Mouse (Mus musculus): ENCODE results near the gene Wdr24. TPM values are rescaled to one million over a fixed set of nuclear protein-coding genes. Genes with fewer than 3 reads are reported as not detected.
A peak's percentile ranks its signal among the peaks of the same experiment; 100 is the strongest.
"Not testable (repeated sequence)": the region's sequence is repeated elsewhere in the genome, so short reads cannot be mapped to it uniquely, and the experiment has no call there.

The Wdr24 gene
- polyA plus RNA-seq, 1 experiment from 2014 or later: 25.4 TPM

- peak overlapping the region; percentile 67 for H3K9ac ChIP-seq
These were observed 44.6 kb downstream of the Wdr24 start for GRCm38 (mm10) chr17:25867836-25868600.

GRCm38 (mm10) chr17:25868601-25869191, 45.3 kb downstream of the Wdr24 start, which contains the start of gene Mcrip2:
Gene Mcrip2, minus strand, starts transcription at chr17:25868764.
- Histone ChIP-seq H3K27me3 (replicated peaks) (no peaks in the 10 kb centered on the region), H3K9me3 (no peaks in the 10 kb centered on the region), H3K4me3 (replicated peaks) (peak within 1 kb of the TSS; percentile 66), H3K4me1 (replicated peaks) (0 out of 2 replicates have a peak, but pooled peaks cover 10% of the 10 kb centered on the region), H3K27ac (peak within 1 kb of the TSS; percentile 74), H3K9ac (peak within 1 kb of the TSS; percentile 67), H3K36me3 (no peaks in the 10 kb centered on the region), H3K4me2 (replicated peaks) (peak within 1 kb of the TSS; percentile 87)
- WGBS: under 1% methylated on average over 24 of the region's 24 CpGs
- ATAC-seq: peak; percentile 92

More at GRCm38 (mm10) chr17:25867836-25868600, 44.6 kb downstream of the Wdr24 start:
- H3K36me3 ChIP-seq: no peaks in the 10 kb centered on the region
- H3K9me3 ChIP-seq: no peaks in the 10 kb centered on the region
- H3K4me3 ChIP-seq (replicated peaks): peak overlapping the region; percentile 66
- peak overlapping the region; percentile 74 for H3K27ac ChIP-seq
- peak overlapping the region; percentile 87 for H3K4me2 ChIP-seq (replicated peaks)
- ATAC-seq: peak; percentile 52
- WGBS: under 1% methylated on average over 42 of the region's 42 CpGs
- no peaks in the 10 kb centered on the region for H3K27me3 ChIP-seq (replicated peaks)
- H3K4me1 ChIP-seq (replicated peaks): 0 out of 2 replicates have a peak, but pooled peaks cover 10% of the 10 kb centered on the region

DNA sequence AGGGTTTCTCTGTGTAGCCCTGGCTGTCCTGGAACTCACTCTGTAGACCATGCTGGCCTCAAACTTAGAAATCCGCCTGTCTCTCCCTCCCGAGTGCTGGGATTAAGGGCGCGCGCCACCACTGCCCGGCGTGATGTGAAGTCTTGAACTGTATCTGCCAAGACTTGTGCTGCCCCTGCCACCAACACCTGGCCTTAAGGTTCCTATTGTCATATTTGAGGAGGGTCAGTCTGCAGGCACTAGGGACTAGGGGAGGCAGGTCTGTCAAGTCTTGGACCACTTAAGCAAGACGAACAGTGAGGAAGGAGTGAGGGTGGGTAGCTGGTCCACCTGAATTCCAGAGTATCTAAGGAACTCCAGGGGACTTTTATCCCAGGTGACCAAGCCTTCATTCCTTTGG, 46.1 kb downstream of the Wdr24 start:
- Histone ChIP-seq H3K9ac (no peak overlapping the region), H3K4me3 (replicated peaks) (no peak overlapping the region)
- WGBS: 85% methylated on average over 8 of the region's 8 CpGs

GRCm38 (mm10) chr17:25869954-25870353, 46.5 kb downstream of the Wdr24 start:
- no peak overlapping the region for H3K4me2 ChIP-seq (replicated peaks)
- no peak overlapping the region for H3K27ac ChIP-seq
- H3K4me3 ChIP-seq (replicated peaks): no peak overlapping the region
- H3K27me3 ChIP-seq (replicated peaks): no peaks in the 10 kb centered on the region
- peaks cover 15% of the 10 kb centered on the region; the same call in 1 of the 2 replicates for H3K4me1 ChIP-seq (replicated peaks)
- no peaks in the 10 kb centered on the region for H3K9me3 ChIP-seq
- H3K36me3 ChIP-seq: no peaks in the 10 kb centered on the region
- no peak overlapping the region for H3K9ac ChIP-seq
- 87% methylated on average over 2 of the region's 2 CpGs for WGBS
- ATAC-seq: no peak

More for the DNA sequence above, 46.1 kb downstream of the Wdr24 start:
- no peak overlapping the region for H3K27ac ChIP-seq
- H3K27me3 ChIP-seq (replicated peaks): no peaks in the 10 kb centered on the region
- no peaks in the 10 kb centered on the region for H3K9me3 ChIP-seq
- ATAC-seq: no peak
- no peak overlapping the region for H3K4me2 ChIP-seq (replicated peaks)
- no peaks in the 10 kb centered on the region for H3K36me3 ChIP-seq
- H3K4me1 ChIP-seq (replicated peaks): peaks cover 15% of the 10 kb centered on the region; the same call in 1 of the 2 replicates

GRCm38 (mm10) chr17:25871566-25871965, 48.1 kb downstream of the Wdr24 start:
- H3K36me3 ChIP-seq; H3K4me3 ChIP-seq (replicated peaks); H3K27me3 ChIP-seq (replicated peaks); H3K9me3 ChIP-seq; H3K9ac ChIP-seq; H3K4me2 ChIP-seq (replicated peaks); H3K27ac ChIP-seq; ATAC-seq: not testable (repeated sequence)
- H3K4me1 ChIP-seq (replicated peaks): peaks cover 21% of the 10 kb centered on the region

DNA sequence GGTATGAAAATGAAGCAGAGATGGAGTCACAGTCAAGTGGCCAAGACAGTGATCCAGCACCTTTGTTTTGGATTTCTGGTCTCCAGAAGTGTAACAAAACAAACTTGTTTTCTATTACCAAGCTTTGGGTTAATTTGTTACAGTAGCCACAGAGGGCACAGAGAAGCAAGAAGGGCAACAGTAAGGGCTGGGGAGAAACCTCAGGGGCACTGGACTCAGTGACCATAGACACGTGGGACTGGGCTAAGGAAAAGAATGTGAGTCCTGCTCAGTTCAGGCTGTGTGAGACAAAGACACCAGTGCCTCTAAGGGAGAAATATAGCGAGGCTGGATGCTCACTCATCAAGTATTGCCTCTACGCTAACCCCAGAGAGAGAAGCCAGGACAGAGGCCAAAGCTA, 49.2 kb downstream of the Wdr24 start:
- no peaks in the 10 kb centered on the region for H3K9me3 ChIP-seq
- WGBS: 79% methylated on average over 3 of the region's 3 CpGs

DNA sequence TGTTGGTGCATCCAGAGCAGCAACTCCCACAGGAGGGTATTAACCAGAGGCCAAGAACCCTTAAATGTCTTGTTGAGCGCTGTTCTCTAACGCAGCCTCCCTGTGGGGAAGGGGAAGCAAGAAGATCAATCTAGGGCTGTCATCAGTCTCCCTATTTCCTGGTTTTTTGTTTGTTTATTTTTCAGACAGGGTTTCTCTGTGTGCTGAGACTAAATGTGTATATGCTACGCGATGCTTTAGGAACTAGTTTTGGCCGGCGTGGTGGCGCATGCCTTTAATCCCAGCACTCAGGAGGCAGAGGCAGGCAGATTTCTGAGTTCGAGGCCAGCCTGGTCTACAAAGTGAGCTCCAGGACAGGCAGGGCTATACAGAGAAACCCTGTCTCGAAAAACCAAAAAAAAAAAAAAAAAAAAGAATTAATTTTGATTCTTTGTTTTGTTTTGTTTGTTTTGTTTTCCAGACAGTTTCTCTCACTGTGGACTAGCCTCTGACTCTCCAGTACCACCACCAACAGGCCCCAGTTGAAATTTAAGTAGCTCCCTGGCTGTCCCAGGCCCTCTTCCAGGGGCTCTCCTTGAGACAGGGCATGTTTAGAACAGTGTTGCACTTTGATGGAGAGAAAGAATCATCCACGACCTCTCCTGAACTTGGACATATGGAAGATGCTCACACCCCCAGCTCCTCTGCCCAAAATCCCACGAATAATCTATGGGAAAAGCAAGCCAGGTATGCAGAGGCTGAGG, 50.1 kb downstream of the Wdr24 start:
- peaks cover 8% of the 10 kb centered on the region; the same call in 1 of the 2 replicates for H3K36me3 ChIP-seq
- no peak overlapping the region for H3K9ac ChIP-seq
- no peak overlapping the region for H3K27ac ChIP-seq
- 0 out of 2 replicates have a peak overlapping the region, but pooled peaks have one; percentile 64 for H3K4me3 ChIP-seq (replicated peaks)
- H3K4me1 ChIP-seq (replicated peaks): peaks cover 19% of the 10 kb centered on the region
- H3K9me3 ChIP-seq: no peaks in the 10 kb centered on the region
- WGBS: 79% methylated on average over 11 of the region's 11 CpGs
- peak overlapping the region; percentile 88 for H3K4me2 ChIP-seq (replicated peaks)
- ATAC-seq: no peak
- no peaks in the 10 kb centered on the region for H3K27me3 ChIP-seq (replicated peaks)

More for the DNA sequence above, 49.2 kb downstream of the Wdr24 start:
- H3K9ac ChIP-seq: no peak overlapping the region
- no peak overlapping the region for H3K4me2 ChIP-seq (replicated peaks)
- H3K27me3 ChIP-seq (replicated peaks): no peaks in the 10 kb centered on the region
- no peak for ATAC-seq
- peaks cover 22% of the 10 kb centered on the region for H3K4me1 ChIP-seq (replicated peaks)
- H3K4me3 ChIP-seq (replicated peaks): no peak overlapping the region
- H3K36me3 ChIP-seq: 0 out of 2 replicates have a peak, but pooled peaks cover 1% of the 10 kb centered on the region
- no peak overlapping the region for H3K27ac ChIP-seq

GRCm38 (mm10) chr17:25874148-25874720, 50.8 kb downstream of the Wdr24 start:
- Histone ChIP-seq H3K4me3 (replicated peaks) (peak overlapping the region; percentile 64), H3K9me3 (no peaks in the 10 kb centered on the region), H3K4me2 (replicated peaks) (peak overlapping the region; percentile 88), H3K36me3 (peaks cover 9% of the 10 kb centered on the region; the same call in 1 of the 2 replicates), H3K27ac (peak overlapping the region; percentile 56; the same call in 1 of the 2 replicates), H3K4me1 (replicated peaks) (peaks cover 19% of the 10 kb centered on the region), H3K9ac (peak overlapping the region; percentile 48), H3K27me3 (replicated peaks) (no peaks in the 10 kb centered on the region)
- no peak for ATAC-seq
- WGBS: 7% methylated on average over 14 of the region's 14 CpGs

DNA sequence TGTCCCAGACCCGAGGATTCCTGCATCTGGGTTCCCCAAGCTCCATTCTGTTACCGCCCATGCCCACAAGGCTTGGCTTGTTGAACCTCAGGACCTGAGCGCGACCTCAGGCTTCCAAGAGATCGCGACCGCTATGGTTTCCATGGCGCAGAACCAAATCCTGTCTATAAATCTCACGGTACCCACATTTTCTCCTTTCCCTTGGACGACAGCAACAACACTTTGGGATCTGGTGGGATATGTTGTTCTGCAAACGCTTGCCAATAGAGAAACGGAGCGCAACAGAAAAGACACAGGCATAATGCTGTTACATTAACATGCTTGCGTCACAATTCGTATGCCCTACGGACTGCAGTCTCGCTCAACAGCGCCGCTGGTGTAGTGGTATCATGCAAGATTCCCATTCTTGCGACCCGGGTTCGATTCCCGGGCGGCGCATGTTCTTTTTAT, 51.3 kb downstream of the Wdr24 start, which contains the start of gene Mettl26:
Gene Mettl26, plus strand, starts transcription at position 354 of the 450 bp plus-strand sequence.
- Histone ChIP-seq H3K4me3 (replicated peaks) (peak within 1 kb of the TSS; percentile 64), H3K27me3 (replicated peaks) (no peaks in the 10 kb centered on the region), H3K27ac (peak within 1 kb of the TSS; percentile 94), H3K4me2 (replicated peaks) (peak within 1 kb of the TSS; percentile 88), H3K9me3 (no peaks in the 10 kb centered on the region), H3K36me3 (peaks cover 9% of the 10 kb centered on the region; the same call in 1 of the 2 replicates), H3K9ac (peak within 1 kb of the TSS; percentile 66), H3K4me1 (replicated peaks) (peaks cover 19% of the 10 kb centered on the region)
- ATAC-seq: peak; percentile 87
- under 1% methylated on average over 25 of the region's 25 CpGs for WGBS

DNA sequence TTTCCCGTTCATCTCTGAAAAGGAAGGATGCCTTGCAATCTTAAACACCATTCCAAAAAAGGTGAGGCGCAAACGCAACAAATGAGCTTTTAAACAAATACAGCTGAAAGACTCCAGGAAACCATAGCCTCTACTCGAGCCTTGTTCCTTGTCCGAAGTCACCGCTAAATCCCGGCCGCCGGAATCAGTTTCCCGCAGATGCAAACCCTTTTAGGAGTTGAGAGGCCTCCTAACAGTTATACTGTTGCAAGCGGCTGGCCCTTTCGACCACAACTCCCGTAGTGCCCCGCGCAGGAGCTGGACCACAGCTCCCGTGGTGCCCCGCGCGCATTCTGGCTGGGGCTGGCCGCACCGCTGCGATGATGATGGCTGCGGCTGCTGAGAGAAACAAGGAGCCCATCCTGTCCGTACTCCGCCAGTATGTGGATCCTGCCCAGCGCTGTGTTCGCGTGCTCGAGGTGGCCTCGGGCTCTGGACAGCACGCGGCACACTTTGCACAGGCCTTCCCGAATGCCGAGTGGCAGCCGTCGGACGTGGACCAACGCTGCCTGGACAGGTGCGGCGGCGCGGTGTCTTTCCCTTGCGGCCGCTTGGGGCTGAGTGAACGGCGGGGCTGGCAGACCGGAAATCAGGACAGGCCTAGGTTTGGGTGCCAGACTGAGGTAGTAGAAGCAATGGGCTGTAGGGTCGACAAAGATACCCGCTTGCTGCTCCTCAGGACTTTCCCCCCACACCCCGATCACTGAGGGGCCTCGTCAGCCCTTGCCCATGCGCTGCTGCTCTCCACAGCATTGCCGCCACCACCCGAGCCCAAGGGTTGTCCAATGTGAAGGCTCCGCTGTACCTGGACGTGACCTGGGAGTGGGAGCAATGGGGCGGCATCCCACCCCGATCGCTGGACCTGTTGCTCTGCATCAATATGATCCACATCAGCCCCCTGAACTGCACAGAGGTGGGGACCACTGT, 52.0 kb downstream of the Wdr24 start:
- H3K9me3 ChIP-seq: no peaks in the 10 kb centered on the region
- H3K4me2 ChIP-seq (replicated peaks): peak overlapping the region; percentile 88
- ATAC-seq: peak; percentile 95
- peaks cover 22% of the 10 kb centered on the region for H3K4me1 ChIP-seq (replicated peaks)
- 1% methylated on average over 59 of the region's 59 CpGs for WGBS
- H3K4me3 ChIP-seq (replicated peaks): peak overlapping the region; percentile 64
- H3K36me3 ChIP-seq: peaks cover 9% of the 10 kb centered on the region; the same call in 1 of the 2 replicates
- no peaks in the 10 kb centered on the region for H3K27me3 ChIP-seq (replicated peaks)
- peak overlapping the region; percentile 94 for H3K27ac ChIP-seq
- H3K9ac ChIP-seq: peak overlapping the region; percentile 66

Data from intestine, embryonic 15.5 days (tissue).